Mouse (Mus musculus): Measurements from ENCODE around the gene Gm20403.
A peak's percentile ranks its signal among the peaks of the same experiment; 100 is the strongest.
"Not testable (repeated sequence)": the region's sequence is repeated elsewhere in the genome, so short reads cannot be mapped to it uniquely, and the experiment has no call there.

Gm20403 gene

DNA sequence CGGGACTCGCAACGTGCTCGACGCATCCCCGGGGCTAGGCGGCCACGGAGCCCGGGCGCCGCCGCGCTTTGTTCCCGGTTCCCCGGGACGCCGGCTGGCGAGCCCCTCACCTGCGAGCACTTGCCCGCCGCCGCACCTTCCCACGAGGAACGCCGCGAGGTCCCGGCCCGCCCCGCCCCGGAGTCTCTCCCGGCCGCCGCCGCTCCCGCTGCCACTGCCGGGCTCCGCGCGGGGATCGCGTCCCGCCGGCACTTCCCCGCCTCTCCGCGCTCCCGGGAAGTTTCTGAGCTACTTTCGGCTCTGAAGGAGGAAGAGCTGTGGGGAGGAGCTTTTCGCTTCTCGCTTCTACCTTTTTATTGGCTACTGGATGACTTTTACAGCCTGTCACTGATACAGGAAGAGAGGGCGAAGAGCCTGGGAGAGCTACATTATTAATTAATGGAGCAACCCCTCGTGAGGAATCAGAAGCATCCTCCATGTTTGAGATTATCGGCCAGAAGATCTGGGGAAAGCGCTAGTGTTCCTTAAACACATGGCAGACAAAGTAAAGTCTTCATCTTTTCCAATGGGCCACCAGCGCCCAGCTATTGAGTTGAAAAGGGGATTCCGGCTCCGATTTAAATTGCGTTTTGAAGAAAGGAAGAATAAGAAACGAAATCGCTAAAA, at the start of gene Gm20403:
TSS of gene Gm20403 (minus strand) at position 478 of the 666 bp plus-strand sequence.
- peak; percentile 35 for DNase-seq (ENCODE audit: low spot score)

DNA sequence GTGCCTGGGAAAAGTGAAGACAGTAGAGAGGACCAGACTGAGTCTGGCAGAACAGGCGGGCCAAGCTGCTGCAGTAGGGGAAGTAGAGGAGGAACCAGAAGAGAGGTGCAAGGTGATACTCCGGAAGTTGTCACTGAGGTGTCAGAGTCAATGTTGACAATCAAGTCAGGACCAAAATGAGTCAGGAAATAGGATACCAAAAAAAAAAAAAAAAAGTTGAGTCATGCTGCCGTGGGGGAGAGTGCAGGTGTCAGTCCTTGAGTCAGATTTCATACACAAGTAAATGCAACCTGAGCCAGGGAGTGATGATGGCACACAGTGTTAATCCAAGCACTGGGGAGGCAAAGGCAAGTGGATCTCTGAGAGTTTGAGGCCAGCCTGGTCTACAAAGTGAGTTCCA, 40.8 kb upstream of the Gm20403 start:
- no peak for DNase-seq (ENCODE audit: low spot score)

DNA sequence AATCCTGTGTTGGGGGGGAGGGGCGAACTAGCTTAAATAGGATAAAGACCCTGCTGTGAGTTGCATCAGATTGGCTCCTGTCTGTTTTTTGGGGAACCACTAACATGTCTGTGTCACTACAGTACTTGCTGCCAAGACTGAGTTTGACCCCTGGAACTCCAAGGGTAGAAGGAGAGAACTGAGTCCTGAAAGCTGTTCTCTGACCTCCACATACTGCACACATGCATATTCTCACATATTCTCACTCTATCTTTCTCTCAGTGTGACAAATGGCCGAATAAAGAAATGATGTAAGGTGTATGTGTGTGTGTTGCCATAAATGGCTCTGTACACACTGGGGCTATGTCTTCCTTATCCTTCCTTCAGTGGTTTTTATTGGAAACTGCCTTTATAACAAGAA, 37.0 kb upstream of the Gm20403 start:
- DNase-seq (ENCODE audit: low spot score), result no peak

DNA sequence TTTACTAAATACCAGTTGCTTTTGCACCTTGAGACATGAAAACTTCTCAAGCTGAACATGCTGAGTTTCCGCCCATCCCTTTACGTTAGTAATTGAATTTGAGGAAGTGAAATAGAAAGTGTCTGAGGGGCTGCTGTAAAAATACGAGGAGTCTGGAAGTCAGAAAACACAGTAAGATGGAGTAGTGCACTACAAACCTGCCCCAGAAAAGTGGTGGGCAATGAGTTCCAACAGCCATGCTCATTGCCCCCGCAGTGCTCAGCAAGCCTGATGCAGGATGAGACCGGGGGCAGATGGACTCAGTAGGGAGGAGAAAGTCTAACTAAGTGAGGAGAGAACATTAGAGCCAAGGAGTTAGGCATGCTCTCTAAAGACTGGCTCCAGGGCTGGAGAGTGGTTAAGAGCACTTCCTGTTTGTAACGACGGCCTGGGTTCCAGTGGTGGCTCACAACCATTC, 33.1 kb upstream of the Gm20403 start:
- DNase-seq (ENCODE audit: low spot score), result no peak

DNA sequence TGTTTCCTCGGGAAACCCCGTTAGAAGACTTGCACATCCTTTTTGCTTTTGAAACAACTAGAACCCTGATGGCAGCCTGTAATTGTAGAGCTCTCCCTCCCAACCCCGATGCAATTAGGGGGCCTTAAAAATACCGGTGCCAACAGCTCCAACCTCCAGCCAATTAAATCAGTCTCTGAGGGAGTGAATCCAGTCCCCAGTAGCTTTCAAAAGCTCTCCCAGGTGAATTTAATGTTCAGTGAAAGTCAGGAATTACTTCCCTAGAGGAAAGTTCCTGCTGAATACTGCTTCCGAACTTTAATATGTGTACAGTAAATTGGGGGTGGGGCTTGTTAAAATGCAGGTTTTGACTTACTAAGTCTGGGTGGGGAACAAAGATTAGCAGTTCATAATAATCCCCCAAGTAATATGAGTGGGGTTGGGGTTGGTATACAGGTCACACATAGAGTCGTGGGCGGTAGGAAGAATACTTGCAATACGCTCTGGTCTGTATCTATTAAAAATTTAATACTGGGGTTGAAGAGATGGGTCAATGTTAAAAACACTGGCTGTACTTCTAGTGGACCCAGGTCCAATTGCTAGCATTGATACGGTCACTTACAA, 30.9 kb upstream of the Gm20403 start:
- no peak for DNase-seq (ENCODE audit: low spot score)

DNA sequence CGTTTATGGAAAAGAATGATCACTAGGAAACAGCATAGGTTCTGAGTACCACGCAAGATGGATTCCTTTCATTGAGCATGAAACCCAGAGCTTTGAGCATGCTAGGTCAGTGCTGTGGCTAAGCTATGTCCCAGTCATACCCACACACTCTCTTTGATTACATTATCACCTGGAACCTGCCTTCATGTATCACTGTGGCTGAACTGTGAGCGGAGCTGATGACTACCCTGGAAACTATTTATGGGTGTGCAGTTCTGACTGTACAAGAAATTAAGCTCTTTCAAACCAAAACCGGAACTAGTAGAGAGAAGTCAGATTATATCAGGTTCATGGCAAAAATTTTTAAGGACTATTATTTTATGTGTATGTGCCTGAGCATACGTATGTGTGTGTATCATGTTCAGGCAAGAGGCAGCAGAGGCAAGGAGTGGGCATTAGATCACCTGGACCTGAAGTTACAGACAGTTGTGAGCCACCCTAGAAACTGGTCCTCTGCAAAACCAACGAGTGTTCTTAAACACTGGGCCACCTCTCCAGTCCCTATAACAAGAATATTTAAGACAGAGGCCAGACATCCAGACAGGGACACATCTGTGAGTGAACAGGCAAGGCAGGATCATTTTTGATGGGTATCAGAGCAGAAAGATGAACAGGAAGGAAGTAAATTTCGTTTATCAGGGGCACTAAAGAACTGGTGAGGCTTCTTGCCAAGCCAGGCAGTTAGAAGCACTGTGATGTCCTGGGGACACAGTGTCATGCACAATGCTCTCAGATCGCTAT, 30.2 kb upstream of the Gm20403 start:
- DNase-seq (ENCODE audit: low spot score), result no peak

DNA sequence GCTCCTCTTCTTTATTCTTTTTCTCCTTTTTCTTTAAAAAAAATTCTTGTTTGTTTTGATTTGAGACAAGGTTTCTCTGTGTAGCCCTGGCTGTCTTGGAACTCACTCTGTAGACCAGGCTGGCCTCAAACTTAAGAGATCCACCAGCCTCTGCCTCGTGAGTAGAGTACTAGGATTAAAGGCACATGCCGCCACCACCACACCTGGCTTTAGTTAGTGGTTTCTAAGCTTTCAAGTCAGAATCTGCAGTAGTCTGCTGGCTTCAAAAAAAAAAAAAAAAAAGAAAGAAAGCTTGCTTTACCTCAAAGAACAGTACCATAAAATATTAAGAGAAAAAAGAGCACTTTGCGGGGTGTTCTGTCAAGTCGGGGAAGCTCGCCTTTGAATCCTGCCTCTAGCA, 29.1 kb upstream of the Gm20403 start:
- DNase-seq (ENCODE audit: low spot score), result no peak

DNA sequence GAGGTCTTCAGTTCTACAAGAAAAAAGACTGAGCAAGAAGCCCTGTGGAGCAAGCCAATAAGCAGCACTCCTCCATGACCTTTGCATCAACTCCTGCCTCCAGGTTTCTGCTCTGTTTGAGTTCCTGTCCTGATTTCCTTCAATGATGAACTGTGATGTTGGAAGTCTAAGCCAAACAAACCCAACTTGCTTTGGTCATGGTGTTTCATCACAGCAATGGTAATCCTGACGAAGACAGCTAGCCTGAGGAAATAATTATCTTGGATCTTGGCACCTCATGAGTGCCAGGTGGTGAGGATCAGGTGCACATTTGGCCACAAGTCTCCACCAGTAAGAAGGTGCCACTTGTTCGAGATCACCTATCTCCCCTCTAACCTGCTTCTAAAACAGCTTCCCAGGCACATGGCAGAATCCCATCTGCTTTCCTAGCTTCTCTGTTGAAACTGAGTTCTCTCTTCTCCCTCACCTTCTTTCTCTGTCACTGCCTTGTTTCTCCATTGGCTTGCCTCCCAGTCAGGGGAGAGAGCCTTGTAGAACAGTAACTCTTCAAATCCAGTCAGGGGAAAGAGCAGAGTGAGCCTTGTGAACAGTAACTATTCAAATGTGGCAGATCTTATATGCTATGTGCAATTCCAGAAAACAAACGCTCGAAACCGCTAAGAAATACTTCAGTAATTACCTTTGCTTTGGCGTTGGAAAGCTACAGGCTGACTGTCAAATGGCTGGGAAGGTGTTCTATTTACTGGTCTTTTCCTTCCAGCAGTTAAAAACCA, 27.5 kb upstream of the Gm20403 start, which contains the start of gene Baz1a:
TSS of gene Baz1a (minus strand) at position 723 of the 773 bp plus-strand sequence.
- no peak for DNase-seq (ENCODE audit: low spot score)

DNA sequence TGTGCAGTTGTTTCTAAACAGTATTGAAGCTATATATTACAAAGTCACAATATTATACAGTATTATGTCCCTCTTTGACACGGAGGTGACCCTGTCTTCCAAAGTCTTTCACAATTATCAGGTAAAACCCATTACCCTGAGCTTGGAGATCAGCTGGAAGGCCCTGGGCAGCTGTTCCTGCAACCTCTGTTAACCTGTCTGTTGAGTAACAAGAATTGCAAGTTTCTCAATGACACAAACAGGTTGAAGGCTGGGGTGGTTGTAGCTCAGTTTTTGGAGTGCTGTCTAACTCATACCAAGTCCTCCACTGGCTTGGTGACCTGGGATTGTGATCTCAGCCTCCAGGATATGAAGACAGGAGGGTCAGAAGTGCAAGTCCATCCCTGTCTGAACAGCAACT, 26.7 kb upstream of the Gm20403 start:
- DNase-seq (ENCODE audit: low spot score), result no peak

DNA sequence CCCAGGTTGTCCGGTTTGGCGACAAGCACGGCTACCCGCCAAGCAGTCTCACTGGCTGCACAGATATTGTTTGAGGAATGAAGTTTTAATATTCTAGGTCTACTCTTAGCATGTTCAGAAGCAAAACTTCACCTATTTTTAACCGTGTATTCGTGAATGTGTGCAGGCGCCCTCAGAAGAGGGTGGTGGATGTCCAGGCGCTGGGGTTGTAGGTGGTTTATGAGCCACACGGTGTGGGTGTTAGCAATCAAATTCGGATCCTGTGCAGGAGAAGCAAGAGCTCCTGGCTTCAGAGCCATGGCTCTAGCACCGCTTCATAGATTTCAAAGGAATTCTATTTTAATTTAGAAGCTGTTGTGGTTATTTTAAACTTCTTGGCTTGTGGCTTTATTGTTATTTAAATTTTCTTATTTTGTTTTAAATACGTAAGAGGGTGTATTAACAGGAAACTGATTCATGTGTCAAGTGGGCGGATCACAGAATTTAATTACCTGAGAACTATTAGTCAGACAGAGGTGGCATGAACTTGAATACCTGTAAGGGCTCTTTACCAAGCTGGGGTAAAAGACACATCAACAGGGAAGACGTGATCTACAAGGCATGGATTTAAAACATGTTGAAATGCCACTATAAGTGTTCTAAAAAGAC, 21.2 kb upstream of the Gm20403 start:
- no peak for DNase-seq (ENCODE audit: low spot score)

DNA sequence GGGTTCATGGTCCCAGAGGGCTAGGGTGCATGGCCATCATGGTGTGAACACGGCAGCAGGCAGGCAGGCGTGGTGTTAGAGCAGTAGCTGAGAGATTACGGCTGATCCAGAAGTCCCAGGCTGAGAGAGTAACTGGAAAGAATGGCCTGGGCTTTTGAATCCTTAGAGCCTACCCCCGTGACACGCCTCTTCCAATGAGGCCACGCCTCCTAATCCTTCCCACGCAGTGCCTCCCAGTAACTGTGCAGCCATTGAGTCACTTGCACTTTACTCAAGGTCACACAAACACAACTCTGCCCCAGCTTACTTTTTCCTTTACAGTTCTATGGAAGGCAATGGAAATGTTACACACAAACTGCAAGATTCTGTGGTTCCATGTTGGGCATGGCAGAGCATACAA, 19.7 kb upstream of the Gm20403 start:
- no peak for DNase-seq (ENCODE audit: low spot score)

DNA sequence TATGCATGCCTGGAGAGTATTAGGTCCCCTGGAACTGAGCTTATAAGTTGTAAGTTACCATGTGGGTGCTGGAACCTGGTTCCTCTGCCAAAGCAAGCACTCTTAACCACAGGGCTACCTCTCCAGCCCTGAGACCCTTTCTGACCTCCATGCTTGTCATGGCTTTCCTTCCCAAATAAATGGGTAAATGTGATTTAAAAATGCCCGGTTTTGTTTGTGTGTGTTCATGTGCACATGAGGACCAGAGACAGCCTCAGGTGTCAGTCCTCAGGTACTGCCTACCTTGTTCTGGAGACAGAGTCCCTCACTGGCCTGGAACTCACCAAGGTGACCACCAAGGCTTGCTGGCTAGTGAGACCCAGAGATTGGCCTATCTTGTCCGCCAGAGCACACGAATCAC, 18.1 kb upstream of the Gm20403 start:
- no peak for DNase-seq (ENCODE audit: low spot score)

DNA sequence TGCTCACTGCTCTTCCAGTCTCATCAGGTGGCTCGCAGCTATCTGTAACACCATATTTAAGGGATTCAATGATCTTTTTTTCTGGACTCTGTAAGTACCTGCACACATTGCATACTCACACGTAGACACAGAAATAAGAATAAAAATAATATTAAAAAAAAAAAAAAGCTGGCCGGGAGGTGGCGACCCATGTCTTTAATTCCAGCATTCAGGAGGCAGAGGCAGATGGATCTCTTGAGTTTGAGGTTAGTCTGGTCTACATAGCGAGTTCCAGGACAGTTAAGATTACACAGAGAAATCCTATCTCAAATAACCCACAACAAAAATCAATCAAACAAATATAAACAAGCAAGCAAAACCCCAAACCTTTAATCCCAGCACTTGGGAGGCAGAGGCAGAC, 17.5 kb upstream of the Gm20403 start:
- no peak for DNase-seq (ENCODE audit: low spot score)

DNA sequence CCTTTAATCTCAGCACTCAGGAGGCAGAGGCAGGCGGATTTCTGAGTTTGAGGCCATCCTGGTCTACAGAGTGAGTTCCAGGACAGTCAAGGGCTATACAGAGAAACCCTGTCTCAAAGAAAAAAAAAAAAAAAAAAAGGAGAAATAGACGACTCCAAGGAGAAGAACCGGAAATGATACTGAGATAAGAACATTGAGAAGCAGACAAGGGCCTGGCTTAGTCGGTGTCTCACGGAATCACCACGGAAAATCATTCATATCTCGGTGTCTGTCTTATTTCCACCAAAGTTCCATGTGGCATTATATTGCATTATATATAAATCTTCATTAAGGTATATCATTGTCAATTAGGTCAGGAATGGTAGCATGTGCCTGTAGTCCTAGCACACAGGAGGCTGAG, 16.2 kb upstream of the Gm20403 start:
- DNase-seq (ENCODE audit: low spot score), result not testable (repeated sequence)

DNA sequence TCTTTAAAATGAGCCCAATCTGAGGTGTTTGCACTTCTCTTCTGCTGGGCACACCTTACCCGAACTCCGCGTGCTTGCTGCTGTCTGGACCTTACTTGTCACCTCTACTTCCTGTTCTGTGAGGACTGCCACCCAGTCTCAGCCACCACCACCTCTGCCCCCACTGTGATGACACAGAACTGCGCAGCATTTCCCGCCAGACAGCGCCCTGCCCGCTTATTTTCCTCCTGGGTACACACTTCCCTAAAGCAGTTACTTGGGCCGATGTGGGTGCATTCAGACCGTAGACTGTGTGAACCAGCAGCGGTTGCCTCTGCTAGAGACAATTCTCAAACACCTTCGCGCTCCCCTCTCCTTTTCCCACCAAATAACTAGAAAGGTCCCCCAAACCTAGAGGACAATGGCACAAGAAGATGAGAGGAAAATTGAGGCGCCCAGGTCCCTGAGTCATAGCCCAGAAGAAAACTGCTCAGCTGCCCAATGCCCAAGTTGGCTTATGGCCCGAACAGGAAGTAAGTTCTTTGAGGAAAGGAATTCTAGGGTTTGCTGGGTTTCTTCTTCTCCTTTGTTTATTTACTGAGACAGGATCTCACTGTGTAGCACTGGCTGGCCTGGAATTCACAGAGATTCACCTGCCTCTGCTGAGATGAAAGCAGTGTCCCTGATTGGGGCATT, 12.8 kb upstream of the Gm20403 start:
- DNase-seq (ENCODE audit: low spot score), result no peak

DNA sequence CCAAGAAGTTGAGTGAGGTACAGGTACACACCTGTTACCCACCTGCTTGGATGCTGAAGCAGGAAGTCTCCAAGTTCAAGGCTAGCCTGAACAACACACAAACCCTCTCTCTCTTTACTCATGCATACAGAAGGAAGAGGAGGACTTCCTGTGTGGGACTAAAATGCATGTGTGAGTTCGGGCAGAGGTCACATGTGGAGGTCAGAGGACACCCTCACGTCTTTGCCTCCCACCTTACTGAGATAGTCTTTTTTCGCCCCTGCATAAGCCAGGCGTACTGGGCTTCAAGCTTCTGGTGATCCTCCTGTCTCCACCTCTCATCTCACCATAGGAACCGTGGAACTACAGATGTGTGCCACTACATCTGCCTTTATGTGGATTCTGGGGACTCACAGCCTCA, 12.1 kb upstream of the Gm20403 start:
- DNase-seq (ENCODE audit: low spot score), result no peak

DNA sequence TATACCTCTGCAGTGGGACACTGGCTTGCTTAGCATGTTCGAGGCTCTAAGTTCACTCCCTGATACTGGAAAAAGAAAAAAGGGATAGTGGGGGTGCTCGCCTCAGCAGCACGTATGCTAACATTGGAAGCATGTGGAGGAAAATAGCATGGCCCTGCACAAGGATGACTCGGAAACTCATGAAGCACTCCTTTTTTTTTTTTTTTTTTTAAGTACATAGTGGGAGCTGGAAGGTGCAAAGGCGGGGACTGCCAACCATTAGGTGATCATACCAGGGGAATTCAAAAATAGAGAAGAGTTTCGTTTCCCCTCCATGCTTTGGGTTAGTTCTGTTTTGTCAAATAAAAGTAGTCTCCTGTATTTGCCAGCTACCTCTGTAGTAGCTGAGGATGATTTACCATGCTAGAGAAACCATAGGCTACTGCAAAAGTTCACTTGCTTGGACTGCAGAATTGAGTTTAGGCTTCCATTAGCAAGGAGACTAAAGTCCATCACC, 10.7 kb upstream of the Gm20403 start:
- DNase-seq (ENCODE audit: low spot score), result no peak

DNA sequence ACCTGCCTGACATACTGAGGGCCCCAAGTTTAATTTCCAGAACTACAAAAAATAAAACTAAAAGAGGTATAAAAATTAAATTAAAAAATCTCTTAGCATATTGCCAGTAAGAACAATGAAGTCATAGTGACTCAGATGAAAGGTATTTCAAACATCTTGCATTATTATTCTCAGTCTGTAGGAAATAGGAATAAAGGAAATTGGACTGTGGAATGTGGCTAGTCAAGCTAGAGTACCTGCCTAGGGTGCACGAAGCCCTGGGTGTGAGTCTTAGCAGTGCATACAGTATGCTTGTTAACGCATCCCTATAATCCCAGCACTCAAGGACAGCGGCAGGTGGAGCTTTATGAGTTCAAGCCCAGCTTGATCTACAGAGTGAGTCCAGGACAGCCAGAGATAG, 9.6 kb upstream of the Gm20403 start:
- no peak for DNase-seq (ENCODE audit: low spot score)

DNA sequence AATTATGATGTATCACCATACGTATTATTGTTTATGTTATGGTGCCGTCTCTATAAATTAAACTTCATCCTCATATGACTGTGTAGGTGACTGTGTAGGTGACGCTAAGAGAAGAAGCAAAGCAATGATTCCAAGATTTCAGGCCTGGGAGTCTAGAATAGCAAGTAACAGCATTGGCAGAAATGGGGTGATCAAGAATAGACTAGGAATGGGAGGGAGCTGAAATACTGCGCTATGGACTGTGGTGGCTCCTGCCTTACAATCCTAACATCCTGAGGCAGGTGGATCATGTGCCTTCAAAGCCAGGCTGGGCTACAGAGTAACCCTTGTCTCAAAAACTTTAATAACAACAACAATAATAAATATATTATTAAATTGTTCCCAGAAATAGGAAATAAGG, 8.1 kb upstream of the Gm20403 start:
- DNase-seq (ENCODE audit: low spot score), result no peak

DNA sequence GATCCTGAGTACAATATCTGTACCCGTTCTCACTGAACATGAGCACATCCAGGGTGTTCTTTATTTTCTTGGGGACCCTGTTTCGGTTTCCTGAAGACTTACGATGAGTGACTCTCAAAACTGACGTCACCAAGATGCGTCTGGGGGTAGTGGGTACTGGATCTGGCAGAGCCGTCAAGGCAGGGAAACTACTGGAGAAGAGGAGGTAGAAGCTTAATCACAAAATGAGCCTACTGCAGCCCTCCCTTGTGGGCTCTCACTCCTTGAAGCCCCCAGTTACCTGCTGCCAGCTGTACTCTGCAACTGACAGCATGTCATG, 7.7 kb upstream of the Gm20403 start:
- DNase-seq (ENCODE audit: low spot score), result no peak

Measured in ovary, postnatal 14 days (tissue).